Mouse (Mus musculus) kidney, adult 8-10 months (tissue): Measurements from ENCODE around the gene Vps8.
"Not testable (repeated sequence)": the region's sequence is repeated elsewhere in the genome, so short reads cannot be mapped to it uniquely, and the experiment has no call there.

Experiments
- DNase-seq, 2 experiments: peaks; one replicate each; pipeline ENCODE4 v3.0.0; 2022

The Vps8 gene

GRCm38 (mm10) chr16:21636156-21636853 is 213.4 kb downstream of the Vps8 start:
- DNase-seq = no peak

DNA sequence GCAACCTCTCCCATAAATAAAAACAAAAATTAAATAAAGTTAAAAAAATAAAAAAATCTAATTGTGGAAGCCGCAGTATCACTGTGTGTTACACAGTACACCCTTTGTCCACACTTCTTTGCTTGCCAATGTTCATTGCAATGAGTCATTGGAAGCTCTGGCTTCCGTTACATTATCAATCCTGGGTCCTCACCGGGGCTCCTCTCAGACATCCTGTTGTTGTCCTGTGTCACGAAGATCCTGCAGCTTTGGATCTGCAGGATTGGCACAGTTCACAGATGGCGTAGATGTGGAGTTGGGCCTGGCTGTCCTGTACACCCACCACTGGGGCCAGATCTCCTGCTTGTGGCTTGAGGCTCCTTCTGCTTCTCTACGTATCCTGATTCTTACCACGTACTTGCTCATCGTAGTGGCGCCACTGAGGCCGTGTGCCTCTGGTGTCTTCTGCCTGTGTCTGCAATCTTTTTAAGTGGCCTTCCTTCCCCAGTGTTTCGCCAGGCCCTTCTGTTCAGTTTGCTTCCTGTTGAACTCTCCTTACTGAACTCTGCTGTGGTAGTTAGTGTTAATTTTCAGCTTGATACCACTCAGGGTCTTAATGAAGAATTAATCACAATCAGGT is 214.4 kb downstream of the Vps8 start:
- DNase-seq = no peak

- peak in 1 of 2 experiments; percentile 32 for DNase-seq
Measured at GRCm38 (mm10) chr16:21640766-21641499, 218.0 kb downstream of the Vps8 start.

- peak; percentile 38 to 63 for DNase-seq
Measured at GRCm38 (mm10) chr16:21641944-21642343, 219.0 kb downstream of the Vps8 start.

GRCm38 (mm10) chr16:21642906-21643305 is 220.0 kb downstream of the Vps8 start:
- DNase-seq = peak; percentile 66 to 72

DNA sequence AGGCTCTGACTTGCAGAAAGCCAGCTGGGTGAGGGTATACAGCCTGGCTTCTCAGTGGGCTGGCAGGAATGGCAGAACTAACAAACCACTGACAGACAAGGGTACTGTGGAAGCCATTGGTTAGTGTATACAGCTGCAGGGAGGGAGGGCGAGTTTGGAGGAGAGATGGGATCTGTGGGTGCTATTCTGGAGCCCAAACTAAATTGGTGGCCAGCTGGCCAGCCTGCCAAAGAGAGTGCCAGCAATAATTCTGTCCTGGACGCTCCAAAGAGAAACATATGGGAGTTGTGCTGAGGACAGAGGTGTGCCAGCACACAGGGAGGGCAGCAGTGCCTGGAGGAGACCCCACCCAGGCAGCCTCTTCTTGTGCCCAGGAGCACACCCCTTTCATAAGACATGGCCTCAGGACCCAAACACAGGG is 220.7 kb downstream of the Vps8 start:
- DNase-seq = no peak

DNA sequence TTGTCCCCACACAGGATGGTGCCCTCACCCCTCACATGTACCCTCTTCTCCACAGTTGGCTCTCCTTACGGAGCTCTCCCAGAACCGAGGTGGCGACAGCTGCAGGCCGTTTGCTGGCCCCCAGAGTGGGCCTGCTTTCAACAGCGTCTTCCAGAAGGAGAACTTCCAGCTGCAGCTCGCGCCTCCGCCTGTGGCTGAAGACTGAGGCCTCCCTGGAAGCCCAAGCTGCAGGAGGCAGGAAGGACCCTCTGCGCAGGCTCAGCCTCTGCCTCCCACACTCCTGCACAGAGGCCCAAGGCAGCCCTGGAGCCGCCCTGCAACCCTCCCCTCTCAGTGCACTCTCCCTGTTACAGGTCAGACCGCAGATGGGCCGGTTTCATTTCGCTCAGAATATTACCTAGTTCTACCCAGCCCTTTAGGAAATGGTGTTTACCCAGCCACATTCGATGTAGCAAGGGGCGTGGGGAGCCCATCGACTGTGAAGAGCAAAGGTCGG is 221.2 kb downstream of the Vps8 start:
- peak; percentile 76 to 82 for DNase-seq

DNA sequence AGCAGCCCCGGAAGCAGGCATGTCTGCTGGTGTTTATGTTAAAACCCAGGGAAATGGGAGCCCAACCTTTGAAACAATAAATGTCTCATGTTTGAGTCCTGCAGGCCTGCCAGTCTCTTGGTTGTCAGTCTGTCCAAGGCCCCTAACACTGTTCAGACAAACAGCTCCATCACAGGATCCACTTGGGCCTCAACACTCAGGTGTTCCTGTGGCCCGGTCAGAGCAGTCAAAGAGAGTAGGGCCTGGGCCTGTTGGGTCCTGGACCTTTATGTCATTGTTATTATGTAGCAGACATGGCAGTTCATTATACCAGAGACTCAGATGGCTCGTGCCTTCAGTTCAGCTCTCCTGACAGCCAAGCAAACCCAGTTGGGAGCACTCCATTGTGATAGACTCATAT is 221.7 kb downstream of the Vps8 start:
- no peak for DNase-seq

DNA sequence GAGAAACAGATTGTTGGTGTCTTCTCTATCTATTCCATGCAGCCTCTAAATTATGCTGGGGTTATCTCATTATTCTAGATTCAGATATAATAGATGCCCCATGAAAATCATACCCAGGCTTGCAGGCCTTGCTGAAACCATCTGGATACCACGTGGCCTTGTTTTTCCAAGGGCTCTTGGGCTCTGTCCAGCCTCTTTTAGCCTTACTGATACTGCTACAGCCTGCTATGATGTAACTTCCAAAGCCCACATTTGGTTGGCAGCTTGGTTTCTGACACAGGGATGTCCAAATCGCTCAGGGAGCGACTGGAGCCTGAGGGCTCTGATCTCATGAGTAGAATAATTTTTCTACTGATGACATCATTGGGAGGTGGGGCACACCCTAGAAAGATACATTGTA is 223.0 kb downstream of the Vps8 start:
- no peak for DNase-seq

DNA sequence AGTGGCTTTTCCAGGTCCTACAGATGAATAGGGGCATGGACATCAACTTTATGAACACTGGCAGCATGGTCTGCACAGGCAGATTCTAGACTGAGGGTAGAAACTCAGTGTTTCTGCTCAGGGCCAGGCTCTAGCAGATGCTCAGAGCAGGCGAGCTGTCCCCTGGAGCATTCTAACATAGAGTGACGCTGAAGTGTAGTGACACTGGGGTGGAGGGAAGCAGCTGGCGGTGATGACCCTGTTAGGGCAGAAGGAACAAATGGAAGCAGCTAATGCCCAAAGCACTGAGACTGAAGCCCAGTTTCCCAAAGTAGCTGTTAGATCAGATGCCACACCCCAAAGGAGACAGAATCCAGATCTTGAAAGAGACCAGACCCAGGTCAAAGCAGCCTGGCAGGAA is 223.6 kb downstream of the Vps8 start:
- DNase-seq = no peak

- DNase-seq = no peak
Measured at GRCm38 (mm10) chr16:21648800-21649199, 225.9 kb downstream of the Vps8 start.

- no peak for DNase-seq
Measured at GRCm38 (mm10) chr16:21650289-21650688, 227.4 kb downstream of the Vps8 start.

DNA sequence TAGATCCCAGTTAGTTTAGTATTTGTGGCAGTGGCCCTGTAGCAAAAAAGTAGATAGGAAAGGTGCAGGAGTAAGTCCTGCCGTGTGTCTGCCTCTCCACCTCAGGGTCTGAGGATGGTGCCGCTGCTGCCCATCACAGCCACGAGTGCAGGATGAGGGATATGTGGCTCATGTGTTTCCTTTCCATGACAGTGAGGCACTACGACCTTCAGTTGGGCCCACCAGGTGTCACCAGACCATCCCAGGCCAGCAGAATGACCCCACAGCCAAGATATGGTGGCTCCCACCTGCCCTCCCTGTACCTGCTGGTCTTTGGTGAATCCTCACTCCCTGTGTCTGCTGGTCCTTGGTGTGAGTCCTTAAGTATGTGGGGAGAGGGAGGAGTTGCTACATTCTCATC is 228.2 kb downstream of the Vps8 start:
- DNase-seq = no peak

- no peak for DNase-seq
Measured at GRCm38 (mm10) chr16:21653151-21653550, 230.2 kb downstream of the Vps8 start.

DNA sequence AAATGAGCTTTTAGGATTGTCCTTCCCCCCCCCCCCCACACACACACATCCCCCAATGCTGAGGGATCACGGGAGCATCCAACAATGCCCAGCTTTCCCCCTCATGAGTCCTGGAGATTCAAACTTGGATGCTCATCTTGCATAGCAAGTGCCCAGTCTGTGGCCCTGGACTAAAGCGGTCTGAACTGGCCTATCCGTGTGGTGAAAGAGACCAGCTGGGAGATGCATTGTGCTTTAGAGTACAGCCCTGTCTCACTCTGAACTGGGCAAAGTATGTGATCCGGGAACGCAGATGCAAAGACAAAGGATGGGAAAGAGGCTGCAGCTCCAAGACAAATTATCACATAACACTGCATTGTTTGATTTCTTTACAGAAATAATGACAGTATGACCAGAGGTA is 231.5 kb downstream of the Vps8 start:
- no peak for DNase-seq

- DNase-seq = peak; percentile 24 to 31
Measured at GRCm38 (mm10) chr16:21655291-21655690, 232.4 kb downstream of the Vps8 start.

DNA sequence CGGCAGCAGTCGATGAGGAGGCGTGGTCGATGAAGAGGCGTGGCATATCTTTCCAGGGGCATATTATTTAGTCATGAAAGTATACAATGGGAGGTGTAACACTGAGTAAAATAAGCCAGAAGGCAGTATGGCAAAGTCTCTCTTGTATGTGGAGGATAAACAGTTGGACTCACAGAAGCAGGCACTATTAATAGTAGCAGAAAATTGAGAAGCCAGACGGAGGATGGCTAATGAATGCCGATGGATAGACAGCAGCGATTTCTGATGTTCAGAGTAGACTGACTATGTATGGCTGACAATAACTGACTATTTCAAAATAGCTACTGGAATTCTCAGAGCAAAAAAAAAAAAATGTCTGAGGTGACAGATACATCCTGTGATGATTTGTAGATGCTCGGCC is 233.0 kb downstream of the Vps8 start:
- no peak for DNase-seq

GRCm38 (mm10) chr16:21664633-21665363 is 241.9 kb downstream of the Vps8 start:
- no peak for DNase-seq

- no peak for DNase-seq
Measured at GRCm38 (mm10) chr16:21665423-21665986, 242.6 kb downstream of the Vps8 start.

DNA sequence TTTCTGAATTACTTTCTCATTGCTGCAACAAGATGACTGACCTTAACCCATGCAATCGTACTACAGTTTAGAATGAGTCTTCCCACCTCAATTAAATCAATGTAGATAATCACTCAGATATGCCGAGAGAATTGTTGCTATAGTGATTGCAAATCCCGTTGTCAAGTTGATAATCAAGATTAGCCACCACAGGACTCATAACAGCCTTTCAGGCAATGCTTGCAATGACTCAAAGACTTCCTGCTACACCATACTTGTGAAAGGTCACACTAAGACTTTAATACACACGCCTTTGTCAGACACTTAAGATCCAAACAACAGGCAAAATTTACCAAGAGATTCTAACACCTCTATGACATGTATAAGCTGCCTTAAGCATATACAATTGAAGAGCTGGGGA is 249.0 kb downstream of the Vps8 start:
- no peak for DNase-seq

- DNase-seq = peak in 1 of 2 experiments; percentile 57
Measured at GRCm38 (mm10) chr16:21673046-21673445, 250.1 kb downstream of the Vps8 start.

DNA sequence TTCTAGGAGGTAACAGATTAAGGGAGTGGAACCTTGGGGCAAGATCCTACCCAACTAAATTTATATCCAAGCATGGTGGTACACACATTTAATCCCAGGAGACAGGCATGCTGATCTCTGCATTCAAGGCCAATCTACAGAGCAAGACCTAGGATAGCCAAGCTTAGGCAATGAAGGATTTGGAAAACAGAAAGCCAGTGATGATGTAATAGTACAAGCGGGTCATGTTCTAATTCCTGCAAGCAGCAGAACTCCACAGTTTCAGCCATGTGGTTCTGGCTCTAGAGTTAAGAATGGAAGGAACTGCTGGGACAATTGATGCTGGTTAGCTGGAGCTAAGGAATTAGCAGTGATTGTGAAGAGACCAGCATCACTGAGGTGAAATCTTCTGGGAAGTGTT is 250.7 kb downstream of the Vps8 start:
- DNase-seq = not testable (repeated sequence)

- DNase-seq = no peak
Measured at GRCm38 (mm10) chr16:21676791-21677190, 253.9 kb downstream of the Vps8 start.
